Mouse (Mus musculus): Measurements from ENCODE around the gene Fam229b.
A peak's percentile ranks its signal among the peaks of the same experiment; 100 is the strongest.

The Fam229b gene

DNA sequence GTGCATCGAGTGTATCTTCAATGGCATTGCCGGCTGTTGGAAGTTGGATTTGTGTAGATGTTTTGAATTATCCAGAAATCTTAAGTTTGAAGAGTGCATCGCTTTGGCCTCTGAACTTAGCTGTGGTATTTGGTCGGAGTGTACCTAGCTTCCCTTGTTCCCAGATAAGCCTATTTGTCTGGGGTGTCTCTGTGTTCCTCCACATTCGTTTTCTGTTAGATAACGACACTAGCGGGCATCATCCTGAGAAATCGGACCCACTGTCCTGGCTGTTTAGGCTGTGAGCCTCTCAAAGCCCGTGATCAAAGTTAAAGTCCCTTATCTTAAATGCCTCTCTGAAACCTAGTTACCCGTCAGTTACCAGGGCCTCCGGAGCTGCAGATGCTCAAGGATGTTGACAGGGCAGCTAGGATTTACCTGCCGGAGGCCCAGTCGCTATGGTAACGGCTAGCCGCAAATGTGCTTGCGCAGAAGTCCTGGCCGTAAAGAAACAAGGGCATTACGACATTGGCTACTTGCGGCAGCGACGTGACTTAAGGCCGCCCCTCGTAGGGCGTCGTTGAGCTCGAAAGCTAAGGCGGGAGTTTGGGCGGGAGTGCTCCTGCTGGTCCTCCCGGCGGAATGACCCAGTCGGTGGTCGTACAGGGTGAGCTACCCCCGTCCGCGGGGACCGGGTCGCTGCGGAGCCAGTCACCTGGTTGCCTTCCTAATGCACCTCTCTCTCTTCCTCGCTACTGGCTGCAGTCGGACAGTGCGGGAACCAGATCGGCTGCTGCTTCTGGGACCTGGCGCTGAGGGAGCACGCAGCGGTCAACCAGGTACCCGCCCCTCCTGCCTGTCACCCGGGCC lies at the start of gene Fam229b, which contains the start of gene Tube1:
Fam229b (minus strand) TSS at position 453 of the 849 bp plus-strand sequence.
Tube1 (plus strand) TSS at position 515 of the 849 bp plus-strand sequence.
- peak; percentile 74 for DNase-seq (ENCODE audit: low spot score)

DNA sequence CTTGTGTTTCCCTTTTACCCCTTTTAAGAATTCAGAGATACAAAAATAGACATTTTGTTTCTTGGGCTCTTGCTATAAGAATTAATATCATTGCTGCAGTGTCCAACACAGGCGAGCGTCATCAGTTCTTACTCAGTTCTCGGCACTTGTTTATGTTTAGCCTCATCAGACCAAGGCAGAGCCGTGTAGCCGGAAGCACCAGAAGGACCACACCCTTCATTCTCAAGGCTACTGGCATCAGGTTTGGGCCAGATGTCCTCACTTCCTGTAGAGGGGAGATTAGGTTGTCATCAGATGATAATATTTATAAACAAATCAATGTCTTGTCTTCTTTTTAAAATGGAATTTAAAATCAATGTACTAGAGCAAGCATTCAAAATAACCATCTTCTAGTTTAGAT lies 43.3 kb upstream of the Fam229b start:
- DNase-seq (ENCODE audit: low spot score), result no peak

DNA sequence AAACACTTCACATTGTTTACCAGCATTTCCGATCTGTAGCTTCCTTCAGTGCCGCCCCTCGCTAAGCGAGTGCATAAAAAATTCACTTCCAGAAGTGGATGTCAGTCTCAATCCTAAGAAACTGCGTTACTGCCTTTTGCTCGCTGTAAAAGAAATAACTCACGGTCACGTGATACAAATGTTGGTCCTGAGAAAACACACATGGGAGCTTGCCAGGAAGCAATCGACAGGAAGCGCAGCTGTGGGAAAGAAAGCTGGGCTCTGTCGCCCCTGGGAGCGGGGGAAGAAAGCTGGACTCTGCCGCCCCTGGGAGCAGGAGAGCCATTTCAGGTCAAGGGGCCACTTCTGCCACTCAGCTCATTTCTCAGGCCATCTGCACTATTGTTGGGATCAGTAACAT lies 39.4 kb upstream of the Fam229b start:
- peak; percentile 11 for DNase-seq (ENCODE audit: low spot score)

DNA sequence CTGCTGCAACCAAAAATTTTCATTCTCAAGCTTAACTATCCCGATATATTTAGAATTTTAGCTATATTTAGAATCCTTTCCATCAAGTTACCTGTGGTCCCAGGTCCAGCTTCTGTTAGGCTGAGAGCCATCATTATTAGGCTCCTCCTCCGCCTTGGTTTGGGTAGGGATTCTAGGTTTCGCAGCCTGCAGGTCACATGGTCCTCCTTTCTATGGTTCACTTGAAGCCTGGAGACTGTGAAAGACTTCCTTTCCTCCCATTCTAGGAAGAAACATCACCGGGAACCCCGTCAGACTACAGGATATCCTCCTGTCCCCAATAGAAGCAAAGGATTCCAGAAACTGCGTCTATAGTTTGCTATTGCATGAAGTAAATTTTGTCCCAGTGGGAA lies 38.8 kb upstream of the Fam229b start:
- no peak for DNase-seq (ENCODE audit: low spot score)

DNA sequence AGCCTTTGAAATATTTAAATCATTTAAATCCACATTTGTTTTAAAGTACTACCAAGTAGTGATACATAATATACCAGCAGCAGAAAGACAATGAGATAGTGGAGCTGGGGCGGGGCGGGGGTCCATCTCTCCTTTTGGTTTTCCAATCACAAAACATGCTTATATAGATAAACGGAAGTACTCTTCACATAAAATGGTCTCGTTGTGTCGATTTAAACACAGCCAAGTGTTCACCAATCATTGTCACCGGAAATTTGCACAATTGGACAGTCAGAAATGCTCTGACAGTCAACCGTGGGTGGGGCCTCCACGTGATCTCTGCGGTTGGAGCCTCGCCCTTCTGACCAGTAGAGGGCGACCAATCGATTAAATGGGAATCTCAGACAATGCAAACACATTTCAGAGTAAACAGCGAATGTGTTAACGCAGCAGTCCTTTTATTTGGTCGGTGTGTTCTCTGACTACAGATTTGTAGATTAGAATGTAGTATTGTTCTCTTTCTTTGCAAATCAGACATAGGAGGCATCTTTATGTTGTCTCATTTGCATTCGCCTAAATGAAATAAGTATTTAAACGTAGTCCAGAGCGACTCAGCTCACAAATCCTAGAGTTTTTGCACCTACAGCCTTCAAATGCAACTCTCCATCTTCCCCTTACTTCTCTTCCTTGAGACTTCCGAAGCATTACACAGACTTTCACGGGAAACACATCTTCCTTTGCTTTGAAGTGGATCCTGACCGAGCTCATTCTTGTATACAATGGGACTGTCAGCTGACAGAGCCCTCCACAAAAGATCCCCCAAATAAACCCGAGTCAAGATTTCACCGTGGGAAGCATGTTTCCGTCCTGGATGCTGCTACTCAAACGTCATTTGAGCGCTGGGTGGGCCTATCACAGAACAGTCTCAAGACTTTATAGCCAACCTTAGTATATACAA lies 38.2 kb upstream of the Fam229b start:
- DNase-seq (ENCODE audit: low spot score), result peak; percentile 75

DNA sequence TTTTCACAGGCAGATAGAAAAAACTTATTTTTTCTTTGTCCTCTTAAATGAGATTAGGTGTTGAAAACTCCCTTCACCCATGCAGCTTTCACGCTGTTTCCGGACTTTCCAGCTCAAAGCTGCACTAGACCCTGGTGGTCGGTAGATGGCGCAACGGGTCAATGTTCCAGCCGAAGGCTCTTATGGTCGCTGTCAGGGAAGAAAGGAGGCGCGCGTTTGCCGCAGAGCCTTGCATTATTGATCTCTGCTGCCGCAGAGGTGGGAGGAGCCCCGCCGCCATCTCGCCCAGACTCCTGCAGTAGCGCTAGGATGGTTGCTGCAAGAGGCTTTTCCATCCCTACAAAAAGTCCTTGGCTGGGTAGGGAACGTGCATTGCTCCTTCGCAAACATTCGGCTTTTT lies 37.4 kb upstream of the Fam229b start:
- peak; percentile 92 for DNase-seq (ENCODE audit: low spot score)

DNA sequence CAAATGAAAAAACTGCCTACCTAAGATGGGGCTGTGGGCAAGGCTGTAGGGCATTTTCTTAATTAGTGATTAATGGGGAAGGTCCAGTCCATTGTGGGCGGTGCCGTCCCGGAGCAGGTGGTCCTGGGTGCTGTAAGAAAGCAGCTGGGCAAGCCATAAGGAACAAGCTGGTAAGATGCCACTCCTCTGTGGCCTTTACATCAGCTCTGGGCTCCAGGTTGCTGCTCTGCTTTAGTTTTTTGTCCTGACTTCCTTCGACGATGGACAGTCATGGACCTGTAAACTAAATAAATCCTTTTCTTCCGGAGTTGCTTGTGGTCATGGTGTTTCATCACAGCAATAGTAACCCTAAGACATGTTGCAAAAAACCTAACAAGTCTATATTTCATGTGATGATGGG lies 37.0 kb upstream of the Fam229b start:
- no peak for DNase-seq (ENCODE audit: low spot score)

DNA sequence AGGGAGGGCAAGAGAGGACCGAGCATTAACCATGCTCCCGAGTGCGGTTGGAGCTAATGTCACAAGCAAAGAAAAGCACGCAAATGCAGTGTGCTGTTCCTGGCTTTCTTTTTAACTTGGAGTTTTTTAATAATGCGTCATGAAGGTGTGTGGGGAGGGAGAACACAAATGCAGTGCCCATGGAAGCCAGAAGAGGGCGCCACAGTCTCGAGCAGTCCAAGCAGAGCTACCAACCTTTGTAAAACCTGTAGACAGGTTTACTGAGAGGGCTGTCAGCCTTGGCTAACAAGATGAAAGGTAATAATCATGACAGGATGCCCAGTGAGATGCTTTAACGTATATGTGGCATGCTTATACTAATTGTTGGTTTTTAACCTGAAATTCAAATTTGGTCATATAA lies 36.5 kb upstream of the Fam229b start:
- DNase-seq (ENCODE audit: low spot score), result peak; percentile 65

DNA sequence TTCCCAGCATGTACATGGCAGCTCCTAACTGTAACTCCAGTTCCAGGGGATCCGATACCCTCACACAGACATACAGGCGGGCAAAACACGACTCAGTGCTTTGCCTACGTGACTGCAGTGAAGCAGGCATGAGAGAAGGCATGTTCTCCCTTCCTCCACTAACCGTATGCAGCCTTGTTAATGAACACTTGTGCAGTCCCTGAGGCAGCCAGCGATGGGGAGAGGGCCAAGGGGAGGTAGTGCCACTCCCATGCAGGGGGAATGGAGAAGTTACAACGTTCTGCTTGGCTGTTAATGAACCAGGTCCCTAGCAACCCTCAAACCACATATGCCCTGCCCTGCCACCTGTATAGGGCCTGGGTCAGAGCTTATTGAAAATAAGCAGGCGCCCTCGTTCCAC lies 35.9 kb upstream of the Fam229b start:
- no peak for DNase-seq (ENCODE audit: low spot score)

DNA sequence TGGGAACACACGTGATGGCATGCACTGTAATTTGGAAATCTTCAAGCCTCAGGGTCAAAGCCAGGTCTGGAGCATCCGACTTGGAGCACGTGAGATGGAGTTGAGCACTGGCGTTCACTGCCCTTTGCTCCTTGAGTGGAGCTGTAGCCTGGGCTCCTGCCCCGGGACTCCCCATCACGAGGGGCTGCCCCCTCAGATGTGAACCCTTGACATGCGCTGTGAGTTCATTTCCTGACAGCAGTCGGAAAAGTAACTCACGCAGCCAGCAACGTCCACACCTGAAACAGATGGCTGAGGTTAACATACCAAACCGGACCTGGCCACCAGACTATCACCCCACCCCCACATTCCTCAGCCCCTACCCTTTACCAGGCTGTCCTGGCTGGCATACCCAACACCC lies 33.9 kb upstream of the Fam229b start:
- DNase-seq (ENCODE audit: low spot score), result no peak

DNA sequence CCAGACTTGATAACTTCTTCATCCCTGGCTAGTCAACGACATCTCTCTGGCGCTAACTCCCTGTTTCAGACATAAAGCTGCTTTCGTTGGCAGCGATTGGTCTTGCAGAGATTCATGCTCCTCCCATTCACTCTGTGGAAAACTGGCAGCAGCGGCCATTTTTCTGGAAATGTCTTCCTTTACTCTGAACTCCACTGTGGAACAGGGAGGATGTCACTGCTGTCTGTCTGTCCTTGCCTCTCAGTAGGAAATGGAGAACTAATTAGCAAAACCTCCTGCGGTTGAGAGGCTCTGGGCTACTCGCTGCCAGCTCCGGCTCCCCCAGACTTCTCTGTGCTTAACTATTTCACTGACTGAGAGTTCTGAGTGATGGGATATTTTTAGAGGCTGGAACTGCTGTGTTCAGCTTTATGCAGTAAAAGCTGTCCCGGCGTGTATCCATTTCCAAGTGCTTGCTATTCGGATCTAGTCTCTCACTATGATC lies 32.0 kb upstream of the Fam229b start:
- DNase-seq (ENCODE audit: low spot score), result peak; percentile 34

DNA sequence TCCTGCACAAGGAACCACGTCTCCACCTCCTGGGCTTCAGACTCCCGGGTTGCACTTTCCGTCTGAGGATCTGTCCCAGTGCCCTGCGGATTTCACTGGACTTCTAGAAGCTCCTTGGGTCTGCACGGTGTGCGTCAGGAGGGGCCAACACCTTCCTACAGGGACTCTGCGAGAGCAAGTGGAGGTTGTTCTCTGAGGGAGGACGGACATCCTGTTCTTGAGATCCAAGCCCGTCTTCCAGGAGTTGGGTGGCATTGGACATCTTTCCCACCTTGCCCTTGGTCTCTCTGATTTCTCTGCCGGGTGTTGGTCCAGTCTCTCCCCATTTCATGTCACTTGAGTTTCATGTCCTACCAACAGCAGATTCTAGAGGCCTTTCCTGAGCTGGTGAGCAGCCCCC lies 30.0 kb upstream of the Fam229b start, which contains the start of gene Ccn6:
Ccn6 (minus strand) TSS at position 101 of the 400 bp plus-strand sequence.
- no peak for DNase-seq (ENCODE audit: low spot score)

DNA sequence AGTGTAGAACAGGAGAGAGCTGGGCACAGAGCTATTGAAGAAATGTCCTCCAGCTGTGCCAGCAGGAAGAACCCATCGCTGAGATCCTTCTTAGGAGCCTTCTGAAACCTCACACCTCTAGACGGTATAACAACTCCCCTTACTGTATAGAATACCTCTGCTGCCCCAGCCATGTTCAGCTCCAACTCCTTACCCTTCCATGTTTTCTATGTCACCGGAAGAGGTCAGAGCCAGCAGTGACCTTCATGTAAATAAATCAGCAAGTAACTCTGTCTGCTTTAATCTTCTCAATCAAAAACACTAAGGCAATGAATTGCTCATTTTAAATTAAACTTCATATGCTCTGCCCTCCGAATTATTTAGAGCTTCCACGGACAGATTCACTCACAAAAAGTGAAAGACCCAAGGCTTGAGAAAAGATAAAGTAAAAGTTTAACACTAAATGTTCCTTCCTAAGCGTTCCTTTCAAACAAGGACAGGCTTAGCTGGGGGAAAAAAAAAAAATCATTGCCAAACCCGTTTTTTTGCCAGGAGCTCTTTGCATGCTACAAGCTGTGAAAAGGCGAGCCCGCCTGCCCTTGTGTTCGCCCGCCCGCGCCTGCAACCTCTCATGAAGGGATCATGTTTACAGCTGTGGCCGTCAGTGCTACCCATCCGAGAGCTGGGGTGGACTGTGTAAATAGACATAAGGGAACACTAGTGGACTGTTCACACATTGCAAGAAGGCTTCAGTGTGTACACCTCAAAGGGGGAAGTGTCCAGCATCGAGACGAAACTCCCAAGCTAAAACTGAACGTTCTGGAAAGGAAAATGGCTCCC lies 29.2 kb upstream of the Fam229b start:
- DNase-seq (ENCODE audit: low spot score), result no peak

DNA sequence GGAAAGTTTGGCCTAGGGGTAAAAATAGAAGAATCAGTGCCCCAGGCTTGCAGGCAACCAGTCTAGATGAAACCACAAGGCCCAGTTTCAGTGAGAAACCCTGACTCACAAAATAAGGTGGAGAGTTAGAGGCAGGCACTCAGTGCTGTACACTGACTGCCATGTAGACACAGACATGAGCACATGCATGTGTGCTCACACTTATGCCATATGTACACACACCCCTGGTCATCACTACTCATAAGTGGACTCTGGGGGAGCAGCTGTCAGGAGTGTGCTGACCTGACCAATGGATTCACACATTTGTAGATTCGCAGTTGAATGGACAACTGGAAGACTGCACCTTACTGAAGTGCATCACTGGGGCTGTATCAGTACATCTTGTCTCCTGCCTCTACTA lies 27.7 kb upstream of the Fam229b start:
- DNase-seq (ENCODE audit: low spot score), result no peak

DNA sequence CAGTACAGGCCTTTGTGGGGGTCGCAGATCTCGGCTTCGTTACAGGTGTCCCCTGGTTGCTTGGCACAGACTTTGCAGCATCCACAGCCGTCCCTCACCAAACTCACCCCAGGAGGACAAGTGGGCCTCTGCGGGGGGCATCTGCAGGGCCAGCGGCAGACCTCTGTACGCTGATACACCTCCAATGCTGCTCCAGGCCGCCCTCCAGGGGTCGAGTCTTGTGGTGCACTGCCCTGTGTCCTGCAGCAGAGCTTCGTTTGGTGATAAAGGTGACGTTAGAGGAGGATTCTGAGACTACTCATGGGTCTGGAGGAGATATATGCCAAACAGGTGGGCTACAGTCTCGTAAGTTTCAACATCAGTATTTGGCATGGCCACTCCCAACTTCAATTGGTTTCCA lies 24.6 kb upstream of the Fam229b start:
- DNase-seq (ENCODE audit: low spot score), result no peak

DNA sequence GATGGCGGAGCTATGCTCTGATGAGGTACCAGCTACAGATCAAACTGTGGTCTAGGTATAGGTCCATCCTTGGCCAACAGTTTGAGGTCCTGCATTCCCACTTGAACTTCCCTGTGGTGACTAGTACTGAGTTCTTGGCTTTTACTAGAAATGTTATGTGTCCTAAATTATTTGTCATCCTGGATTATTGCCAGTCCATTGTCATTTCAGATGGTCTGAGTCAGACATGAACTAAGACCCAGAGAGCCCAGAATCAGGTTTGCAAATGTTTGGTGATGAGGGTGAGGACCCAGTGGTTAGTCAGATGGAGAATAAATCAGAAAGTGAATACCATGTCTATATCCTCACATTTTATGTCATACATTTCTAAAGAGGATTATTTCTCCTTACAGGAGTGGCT lies 23.6 kb upstream of the Fam229b start:
- no peak for DNase-seq (ENCODE audit: low spot score)

DNA sequence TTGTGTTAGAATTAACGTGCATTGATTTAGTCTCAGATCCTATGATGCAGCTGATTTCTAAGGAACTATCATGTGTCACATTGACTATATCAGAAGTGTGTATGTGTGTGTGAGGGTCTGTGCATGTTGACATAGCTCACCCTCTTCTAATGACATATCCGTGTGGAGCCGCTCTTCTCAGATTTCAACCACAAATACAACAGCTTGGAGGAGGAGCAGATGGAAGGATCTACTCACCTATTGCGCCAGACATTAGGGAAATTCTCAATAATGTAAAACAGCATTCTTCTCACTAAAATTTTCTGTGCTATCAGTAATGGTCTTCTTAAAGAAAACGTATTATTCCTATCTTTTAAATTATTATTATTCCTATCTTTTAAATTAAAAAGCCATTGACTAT lies 23.0 kb upstream of the Fam229b start:
- no peak for DNase-seq (ENCODE audit: low spot score)

DNA sequence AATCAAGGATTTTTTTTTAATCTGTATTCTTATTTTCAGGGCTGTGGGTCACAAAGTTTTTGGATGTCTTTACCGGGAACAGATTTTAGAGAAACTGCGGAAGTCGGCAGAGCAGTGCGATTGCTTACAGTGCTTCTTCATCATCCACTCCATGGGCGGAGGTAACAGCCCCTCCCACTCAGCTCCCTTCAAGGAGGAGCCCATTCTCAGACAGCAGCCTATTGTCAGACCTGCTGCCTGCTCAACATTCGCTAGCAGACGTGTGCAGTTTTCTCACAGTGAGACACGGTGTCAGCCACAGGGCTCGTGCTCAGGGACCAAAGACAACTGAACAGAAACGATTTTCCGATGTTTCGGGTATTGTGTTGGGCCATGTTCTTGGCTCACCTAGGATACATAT lies 8.5 kb upstream of the Fam229b start:
- DNase-seq (ENCODE audit: low spot score), result no peak

DNA sequence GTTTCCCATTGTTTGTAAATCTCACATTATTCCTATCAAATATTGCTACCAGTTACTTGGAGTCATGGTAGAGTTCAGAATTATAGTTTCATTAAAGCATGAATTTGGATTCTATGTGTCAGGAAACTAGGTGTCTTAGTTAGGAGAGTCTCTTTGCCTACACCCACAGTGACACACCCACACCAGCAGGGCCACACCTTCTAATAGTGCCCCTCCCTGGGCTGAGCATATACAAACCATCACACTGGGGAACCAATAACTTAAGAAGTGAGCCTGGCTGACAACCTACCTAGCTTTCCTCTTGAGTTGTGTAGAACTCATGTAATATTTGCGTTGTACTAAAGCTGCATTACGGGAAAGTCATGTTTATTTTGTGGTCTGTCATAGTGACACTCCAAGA lies 7.7 kb upstream of the Fam229b start:
- DNase-seq (ENCODE audit: low spot score), result no peak

DNA sequence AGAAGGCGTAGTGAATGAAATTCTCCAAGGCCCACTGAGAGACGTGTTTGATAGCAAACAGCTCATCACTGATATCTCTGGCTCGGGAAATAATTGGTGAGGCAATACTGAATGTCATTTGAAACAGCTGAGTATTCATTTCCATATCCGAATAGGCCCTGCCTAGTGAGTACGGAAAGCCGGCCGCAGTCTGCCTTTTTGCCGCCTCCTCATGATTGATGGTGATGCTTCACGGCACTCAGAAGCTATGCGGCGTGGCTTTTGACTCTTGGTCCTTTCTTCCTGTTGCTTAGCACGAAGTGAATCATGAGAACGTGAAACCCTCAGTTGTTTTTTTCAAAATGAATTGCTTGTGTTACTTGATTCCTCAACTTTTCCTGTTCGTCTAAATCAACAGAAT lies 7.1 kb upstream of the Fam229b start:
- no peak for DNase-seq (ENCODE audit: low spot score)

DNA sequence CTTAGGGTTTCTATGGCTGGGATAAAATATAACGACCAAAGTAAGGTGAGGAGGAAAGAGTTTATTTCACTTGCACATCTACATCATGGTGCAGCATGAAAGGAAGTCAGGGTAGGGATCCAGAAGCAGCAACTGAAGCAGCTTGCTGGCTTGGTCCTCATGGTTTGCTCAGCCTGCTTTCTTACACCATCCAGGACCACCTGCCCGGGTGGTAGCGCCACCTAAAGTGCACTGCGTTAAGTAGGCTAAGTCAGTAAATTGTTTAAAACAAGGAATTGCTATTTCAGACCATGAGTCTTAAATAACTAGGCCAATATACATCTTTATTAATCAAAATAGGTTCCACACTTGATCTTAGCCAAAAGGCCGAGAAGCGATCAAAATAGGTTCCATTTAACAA lies 5.0 kb upstream of the Fam229b start:
- no peak for DNase-seq (ENCODE audit: low spot score)

DNA sequence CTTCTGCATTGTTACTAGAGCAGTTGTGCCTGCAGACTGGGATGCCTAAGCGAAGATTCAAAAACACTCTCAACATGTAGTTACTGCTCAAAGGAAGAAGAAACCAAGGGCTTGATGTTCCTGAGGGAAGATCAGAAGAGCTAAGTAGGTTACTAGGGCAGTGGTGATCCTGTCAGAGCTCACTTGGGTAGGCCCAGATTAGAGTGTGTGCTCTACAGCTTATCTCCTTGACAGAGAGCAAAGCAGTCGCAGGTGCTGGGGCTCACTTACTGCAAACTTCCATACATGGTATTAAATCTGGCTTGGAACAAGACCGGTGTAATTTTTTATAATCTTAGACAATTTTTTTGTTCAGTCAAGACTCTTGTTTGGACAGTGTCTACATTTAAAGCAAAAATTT lies 4.1 kb upstream of the Fam229b start:
- DNase-seq (ENCODE audit: low spot score), result no peak

Data from ovary, postnatal 14 days (tissue).